Mouse (Mus musculus) forebrain, postnatal 0 days (tissue): ENCODE measurements around the gene Sox2. TPM values are rescaled to one million over a fixed set of nuclear protein-coding genes. Genes with fewer than 3 reads are reported as not detected.

Experiments
- ATAC-seq: fragments of 200-750 bp; cut with Nextera tagmentation; 2 replicates; pipeline ENCODE4 v1.8.0; 2017; ENCODE audit warnings: mild to moderate bottlenecking, moderate library complexity
- DNase-seq: peaks from one replicate; pipeline ENCODE4 v3.0.0-alpha.2; 2015
- H3K27ac ChIP-seq: fragments of 300-500 bp; sonication (generic); 2 replicates; pipeline ENCODE4 v1.5.1; 2014; ENCODE audit warnings: low read depth, mild to moderate bottlenecking, antibody characterized with exemption, low read length, moderate library complexity, mixed read lengths
- H3K27me3 ChIP-seq: fragments of 300-500 bp; sonication (generic); 2 replicates; pipeline ENCODE4 v1.6.1; 2014; ENCODE audit warnings: mild to moderate bottlenecking, low read length, mixed read lengths; ENCODE audit not compliant: insufficient read depth
- H3K36me3 ChIP-seq: fragments of 300-500 bp; sonication (generic); 2 replicates; pipeline ENCODE4 v1.6.1; 2014; ENCODE audit warnings: mild to moderate bottlenecking, moderate library complexity; ENCODE audit not compliant: insufficient read depth
- H3K4me1 ChIP-seq: fragments of 300-500 bp; sonication (generic); 2 replicates; pipeline ENCODE4 v1.6.1; 2014; ENCODE audit warnings: antibody characterized with exemption; ENCODE audit not compliant: insufficient read depth
- H3K4me2 ChIP-seq: fragments of 300-500 bp; sonication (generic); 2 replicates; pipeline ENCODE4 v1.6.1; 2014; ENCODE audit warnings: low read depth, mild to moderate bottlenecking, moderate library complexity
- H3K4me3 ChIP-seq: fragments of 300-500 bp; sonication (generic); 2 replicates; pipeline ENCODE4 v1.5.1; 2014; ENCODE audit warnings: low read depth, low read length, mixed read lengths
- H3K9ac ChIP-seq: fragments of 300-500 bp; sonication (generic); 2 replicates; pipeline ENCODE4 v1.6.1; 2014; ENCODE audit warnings: mild to moderate bottlenecking
- H3K9me3 ChIP-seq: fragments of 300-500 bp; sonication (generic); 2 replicates; pipeline ENCODE4 v1.6.1; 2016; ENCODE audit warnings: low read length
- CTCF ChIP-seq: sonication (generic); IDR thresholded peaks from 2 replicates; pipeline ENCODE4 v1.5.1; 2016; ENCODE audit warnings: antibody characterized with exemption, control low read depth, low read depth
- WGBS: fragments of 180-500 bp; shearing (Covaris S2); extraction: QIAGEN DNeasy Blood & Tissue Kit; methylation state at CpG from one replicate; pipeline ENCODE4 v1.1.7; 2014; 5-methylcytosine and 5-hydroxymethylcytosine counted together
- polyA plus RNA-seq: library from polyadenylated mRNA; unstranded; fragments of >200 nt; fragmentation: Nextera tagmentation; extraction: Ambion mirVana; gene quantifications from 2 replicates; pipeline ENCODE4 v1.2.1, GENCODE M21; 2015
- total RNA-seq: library from RNA; depleted of rRNA; stranded (reverse); fragments of >200 nt; gene quantifications from 2 replicates; pipeline ENCODE4 v1.2.3, GENCODE M21; 2014

Sox2 gene
- total and polyA plus RNA-seq, 2 experiments from 2014 or later, result 31.0 to 120 TPM

DNA sequence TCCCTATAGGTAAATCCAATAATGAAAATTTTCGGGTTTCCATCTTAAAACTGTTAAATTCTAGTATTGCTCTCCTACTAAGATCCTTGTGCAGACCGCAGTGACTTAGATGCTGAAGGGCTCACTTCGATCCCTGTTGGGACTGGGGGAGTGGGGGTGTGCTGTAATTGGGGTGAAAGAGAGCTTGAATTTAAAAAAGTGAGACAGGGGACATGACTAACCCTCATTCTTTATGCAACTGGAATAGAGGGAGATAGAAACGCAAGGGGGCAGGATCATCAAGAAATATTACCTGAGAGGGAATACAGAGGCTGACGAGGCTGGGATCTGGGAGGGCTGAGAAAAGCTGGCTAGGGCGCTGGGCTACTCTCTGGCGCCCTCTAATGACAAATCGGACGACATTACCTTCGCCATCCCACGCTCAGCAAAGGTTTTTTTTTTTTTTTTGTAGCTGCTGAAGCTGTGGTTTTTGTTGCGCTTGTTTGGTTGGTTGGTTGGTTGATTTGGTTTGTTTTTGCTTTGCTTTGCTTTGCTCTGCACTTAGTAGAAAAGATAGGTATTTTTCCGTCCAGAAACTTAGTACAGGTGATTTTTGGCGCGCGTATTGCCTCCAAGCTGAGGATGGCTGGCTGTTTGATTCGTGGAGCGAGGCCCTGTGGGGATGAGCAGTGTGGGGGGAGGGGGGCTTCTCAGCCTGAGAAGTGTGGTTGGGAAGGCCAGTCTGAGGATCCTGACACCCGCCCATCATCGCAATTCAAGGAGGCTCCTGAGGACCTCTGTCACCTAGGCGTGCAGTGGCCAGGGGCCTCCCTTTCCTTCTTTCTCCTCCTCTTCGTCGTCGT, 11.0 kb upstream of the Sox2 start:
- WGBS, result 3% methylated on average over 24 of the region's 24 CpGs
- H3K27me3 ChIP-seq, result no peaks in the 10 kb centered on the region
- peak overlapping the region; percentile 40 for H3K4me3 ChIP-seq
- no peaks in the 10 kb centered on the region for H3K9me3 ChIP-seq
- H3K4me1 ChIP-seq, result no peaks in the 10 kb centered on the region
- H3K4me2 ChIP-seq, result peak overlapping the region; percentile 63
- H3K9ac ChIP-seq, result peak overlapping the region; percentile 65
- DNase-seq, result peak; percentile 90
- peak; percentile 84 for ATAC-seq
- peak overlapping the region; percentile 86 for H3K27ac ChIP-seq
- H3K36me3 ChIP-seq, result no peaks in the 10 kb centered on the region
- peak; percentile 84 for TF ChIP-seq CTCF

DNA sequence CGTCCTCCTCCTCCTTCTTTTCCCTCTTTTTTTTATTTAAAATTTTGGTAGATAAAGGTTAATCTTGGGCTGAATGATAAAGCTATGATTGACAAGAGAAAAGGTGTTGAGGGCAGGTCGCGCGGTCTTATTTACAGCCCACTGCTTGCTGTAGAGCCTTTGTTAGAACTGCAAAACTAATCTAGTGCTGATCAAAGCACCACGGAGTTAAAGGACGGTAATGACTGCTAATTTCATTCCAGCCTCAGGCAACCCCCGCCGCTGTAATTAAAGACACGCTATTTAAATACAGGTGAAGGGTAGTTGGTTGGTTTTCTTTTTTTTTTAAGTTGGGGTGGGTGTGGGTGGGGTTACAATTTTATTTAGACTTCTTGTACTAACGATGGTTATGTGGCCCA, 10.3 kb upstream of the Sox2 start:
- H3K4me1 ChIP-seq, result no peaks in the 10 kb centered on the region
- DNase-seq, result peak; percentile 41
- WGBS, result 2% methylated on average over 10 of the region's 10 CpGs
- ATAC-seq, result no peak
- H3K27me3 ChIP-seq, result no peaks in the 10 kb centered on the region
- H3K27ac ChIP-seq, result peak overlapping the region; percentile 85
- peak overlapping the region; percentile 65 for H3K9ac ChIP-seq
- H3K36me3 ChIP-seq, result no peaks in the 10 kb centered on the region
- no peak for TF ChIP-seq CTCF
- H3K9me3 ChIP-seq, result no peaks in the 10 kb centered on the region
- peak overlapping the region; percentile 63 for H3K4me2 ChIP-seq
- H3K4me3 ChIP-seq, result peak overlapping the region; percentile 40

DNA sequence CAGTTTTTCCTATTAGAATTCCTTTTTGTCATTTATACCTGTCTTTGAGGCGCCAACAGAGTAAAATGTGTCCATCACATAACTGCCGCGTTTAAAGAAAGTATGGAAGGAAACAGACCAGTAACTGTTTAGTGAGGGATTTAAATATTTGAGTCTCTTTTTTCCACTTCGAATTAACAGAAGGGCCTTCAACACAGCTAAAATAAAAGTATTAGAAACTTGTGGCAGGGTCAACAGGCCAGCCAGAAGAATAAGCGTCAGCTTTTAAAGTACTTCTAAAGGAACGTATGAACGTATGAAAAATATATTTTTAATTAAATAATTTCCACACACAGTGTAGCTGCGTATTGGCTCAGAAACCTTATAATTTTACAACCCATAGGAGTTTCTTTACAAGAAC, 9.9 kb upstream of the Sox2 start:
- peak overlapping the region; percentile 85 for H3K27ac ChIP-seq
- DNase-seq, result no peak
- no peaks in the 10 kb centered on the region for H3K27me3 ChIP-seq
- H3K9me3 ChIP-seq, result no peaks in the 10 kb centered on the region
- peak overlapping the region; percentile 65; the same call in 1 of the 2 replicates for H3K9ac ChIP-seq
- H3K36me3 ChIP-seq, result no peaks in the 10 kb centered on the region
- no peak for TF ChIP-seq CTCF
- no peak for ATAC-seq
- 9% methylated on average over 8 of the region's 8 CpGs for WGBS
- peak overlapping the region; percentile 63 for H3K4me2 ChIP-seq
- no peaks in the 10 kb centered on the region for H3K4me1 ChIP-seq
- peak overlapping the region; percentile 40 for H3K4me3 ChIP-seq

DNA sequence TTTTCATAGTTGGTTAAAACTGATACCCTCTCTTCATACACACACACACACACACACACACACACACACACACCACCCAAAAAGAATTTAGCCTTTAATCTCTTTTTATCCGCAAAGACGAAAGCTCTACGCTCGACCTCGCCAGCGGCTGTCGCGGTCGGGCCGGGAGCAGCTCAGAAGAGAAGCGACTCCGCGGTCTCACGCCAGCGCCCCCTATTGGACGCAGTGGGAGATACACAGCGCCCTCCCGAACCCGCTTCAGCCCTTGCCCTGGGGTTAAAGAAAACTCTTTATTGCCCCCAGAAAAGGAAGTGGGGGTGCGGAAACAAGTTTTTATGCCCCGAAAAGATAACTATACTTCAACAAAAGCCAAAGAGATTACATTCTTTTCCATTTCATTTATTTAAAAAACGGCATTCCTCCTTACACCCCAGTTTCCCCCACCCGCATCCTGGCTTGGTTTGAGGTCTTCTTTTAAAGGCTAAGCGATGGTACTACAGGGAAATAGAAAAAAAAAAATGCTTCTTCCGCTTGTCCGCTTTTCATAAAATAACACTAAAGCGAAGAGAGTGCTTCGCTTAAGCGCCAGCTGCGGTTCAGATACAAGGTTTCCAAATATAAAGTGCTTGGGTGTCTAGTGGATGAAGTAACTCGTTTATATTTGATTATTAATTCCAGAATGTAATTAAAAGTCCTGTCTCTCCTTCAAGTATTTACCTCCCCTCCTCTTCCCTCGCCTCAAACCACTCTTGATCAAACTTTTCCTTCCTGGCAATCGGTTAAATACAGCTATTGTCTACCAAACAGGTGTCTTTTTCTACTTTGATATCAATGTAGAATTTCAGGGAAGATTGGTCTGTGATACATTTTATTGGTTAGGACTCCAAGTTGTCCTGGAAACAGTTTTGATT, 9.3 kb upstream of the Sox2 start:
- DNase-seq, result peak; percentile 86
- H3K4me1 ChIP-seq, result no peaks in the 10 kb centered on the region
- H3K27ac ChIP-seq, result peak overlapping the region; percentile 85
- 6% methylated on average over 33 of the region's 33 CpGs for WGBS
- H3K4me3 ChIP-seq, result peak overlapping the region; percentile 40
- no peaks in the 10 kb centered on the region for H3K27me3 ChIP-seq
- H3K36me3 ChIP-seq, result no peaks in the 10 kb centered on the region
- peak; percentile 30 for ATAC-seq
- H3K4me2 ChIP-seq, result peak overlapping the region; percentile 63
- H3K9ac ChIP-seq, result peak overlapping the region; percentile 65
- peak; percentile 82 for TF ChIP-seq CTCF
- H3K9me3 ChIP-seq, result no peaks in the 10 kb centered on the region

DNA sequence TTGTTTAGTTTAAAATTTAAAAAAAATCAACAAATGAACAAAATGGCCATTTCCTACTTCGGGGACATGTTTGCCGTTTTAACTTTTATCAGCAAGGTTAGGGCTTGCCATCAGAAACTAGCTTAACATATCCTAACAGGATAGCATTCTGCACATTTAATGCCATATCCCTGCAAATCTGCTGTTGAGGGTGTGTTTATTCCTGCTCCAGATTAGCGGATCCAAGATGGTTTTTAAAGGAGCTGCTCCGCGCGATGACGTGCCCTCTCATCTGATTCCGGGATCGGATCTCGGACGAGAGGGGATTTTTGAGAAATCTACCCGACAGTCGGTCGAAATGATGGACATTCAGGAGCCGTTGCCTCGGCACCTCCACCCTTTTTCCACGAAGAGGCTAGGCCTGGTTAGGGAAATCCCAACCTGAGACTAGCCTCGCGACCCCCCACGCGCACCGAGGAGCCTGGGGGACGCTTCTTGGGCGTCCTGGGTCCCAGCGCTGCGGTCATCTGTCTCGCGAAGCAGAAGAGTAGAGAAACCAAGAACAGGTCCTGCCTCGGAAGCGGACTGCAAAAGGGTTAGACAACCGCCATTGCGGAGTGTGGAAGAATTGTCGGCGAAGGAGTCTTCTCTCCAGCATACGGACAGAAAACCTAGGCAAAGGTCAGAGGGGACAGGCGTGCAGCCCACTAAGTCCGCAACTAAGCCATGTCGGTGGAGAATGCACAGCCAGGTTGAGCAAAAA, 8.3 kb upstream of the Sox2 start:
- Histone ChIP-seq H3K27me3 (no peaks in the 10 kb centered on the region), H3K36me3 (no peaks in the 10 kb centered on the region), H3K9ac (peak overlapping the region; percentile 65), H3K9me3 (no peaks in the 10 kb centered on the region), H3K4me2 (peak overlapping the region; percentile 63), H3K4me3 (peak overlapping the region; percentile 40), H3K4me1 (no peaks in the 10 kb centered on the region), H3K27ac (peak overlapping the region; percentile 85)
- TF ChIP-seq CTCF, result no peak
- DNase-seq (peak; percentile 65), ATAC-seq (no peak)
- 4% methylated on average over 38 of the region's 38 CpGs for WGBS

DNA sequence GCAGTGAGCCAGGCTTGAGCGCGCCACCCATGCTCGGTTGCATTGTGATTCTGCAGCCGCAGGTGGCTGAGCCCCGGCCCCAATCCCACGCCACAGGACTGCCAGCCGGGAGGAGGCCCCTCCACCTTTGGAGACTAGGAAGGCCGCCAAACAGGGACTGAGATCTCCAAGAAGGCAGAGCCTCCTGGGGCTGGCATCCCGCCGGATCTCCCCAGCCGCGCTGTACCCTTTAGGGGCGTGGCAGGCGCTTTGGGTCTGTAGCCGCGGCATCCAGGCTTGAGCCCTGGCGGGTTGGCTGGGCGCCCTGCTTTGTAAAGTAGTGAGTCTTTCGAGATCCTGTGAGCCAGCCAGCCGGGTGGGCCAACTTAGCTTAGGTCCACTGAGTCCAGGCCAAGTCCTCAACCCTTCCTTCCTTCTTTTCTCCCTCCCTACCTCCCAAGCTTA, 7.7 kb upstream of the Sox2 start:
- TF ChIP-seq CTCF, result no peak
- no peaks in the 10 kb centered on the region for H3K9me3 ChIP-seq
- DNase-seq (peak; percentile 88), ATAC-seq (peak; percentile 59)
- peak overlapping the region; percentile 85 for H3K27ac ChIP-seq
- no peaks in the 10 kb centered on the region for H3K27me3 ChIP-seq
- H3K9ac ChIP-seq, result peak overlapping the region; percentile 65
- H3K4me1 ChIP-seq, result no peaks in the 10 kb centered on the region
- H3K36me3 ChIP-seq, result no peaks in the 10 kb centered on the region
- H3K4me2 ChIP-seq, result peak overlapping the region; percentile 63
- peak overlapping the region; percentile 40 for H3K4me3 ChIP-seq
- WGBS, result 1% methylated on average over 20 of the region's 20 CpGs
